Mouse (Mus musculus): ENCODE measurements around the gene Gpr26. TPM values are rescaled to one million over a fixed set of nuclear protein-coding genes. Genes with fewer than 3 reads are reported as not detected.

Gene Gpr26
- total and polyA plus RNA-seq, 3 experiments = not detected

DNA sequence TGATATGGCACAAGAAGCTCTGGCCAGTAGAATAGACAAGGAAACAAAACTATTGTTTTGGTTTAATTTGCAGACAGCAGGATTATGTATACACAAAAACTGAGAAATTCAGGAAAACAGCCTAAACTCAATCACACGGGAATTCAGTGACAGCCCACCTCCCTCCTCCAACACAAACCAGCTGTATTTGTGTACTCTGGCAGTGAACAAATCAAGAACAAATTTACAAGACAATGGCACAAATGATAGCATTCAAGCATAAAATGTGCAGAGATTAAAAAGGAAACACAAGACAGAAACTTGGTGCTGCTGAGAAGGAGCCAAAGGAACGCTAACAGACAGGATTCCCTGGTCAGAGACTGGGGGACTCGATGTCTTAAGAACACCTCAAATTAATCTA, 12.9 kb upstream of the Gpr26 start:
- DNase-seq (ENCODE audit: extremely low read depth) = no peak
- H3K4me2 ChIP-seq (ENCODE audit: insufficient read depth, low read depth, poor library complexity, severe bottlenecking) = no peak overlapping the region
- dilution Hi-C loops (cut with MboI; ENCODE audit: extremely low pct_ligation_motif_present, extremely low pct_unique_long_range_greater_than_20kb, low sequenced_read_pairs) = no loop called here
- no peaks in the 10 kb centered on the region for H3K4me1 ChIP-seq (ENCODE audit: control insufficient read depth in 1 of 2, insufficient read depth in 2 of 2)
- H3K4me3 ChIP-seq (replicated peaks in 1 of 3; ENCODE audit: low read depth in 2 of 3, low read length in 2 of 3, poor library complexity in 1 of 3) = no peak overlapping the region
- H3K36me3 ChIP-seq (replicated peaks in 1 of 2; ENCODE audit: control insufficient read depth in 1 of 2, insufficient read depth in 1 of 2, low read length in 1 of 2) = no peaks in the 10 kb centered on the region
- H3K27ac ChIP-seq (ENCODE audit: insufficient read depth, low read depth) = no peak overlapping the region
- H3K27me3 ChIP-seq (replicated peaks) = peaks cover 74% of the 10 kb centered on the region
- no peak for TF ChIP-seq ZNF384 (IDR thresholded peaks at IDR 0.05; ENCODE audit: low read depth, low read length)
- TF ChIP-seq ELF1 (IDR thresholded peaks at IDR 0.05; ENCODE audit: low read depth, low read length) = no peak
- TF ChIP-seq MAFK (IDR thresholded peaks at IDR 0.05; ENCODE audit: insufficient replicate concordance, low read length) = no peak
- no peak for TF ChIP-seq KAT2A (IDR thresholded peaks at IDR 0.05; ENCODE audit: insufficient replicate concordance, low read length)
- no peak for TF ChIP-seq JUND (conservative IDR thresholded peaks at IDR 0.05; ENCODE audit: low read depth, low read length)
- TF ChIP-seq SIN3A (IDR thresholded peaks at IDR 0.05; ENCODE audit: low read length) = no peak
- TF ChIP-seq ZMIZ1 (IDR thresholded peaks at IDR 0.05; ENCODE audit: low read depth, low read length) = no peak
- no peak for TF ChIP-seq GABPA (IDR thresholded peaks at IDR 0.05; ENCODE audit: insufficient replicate concordance, low read depth, low read length)
- no peak for TF ChIP-seq E2F4 (IDR thresholded peaks at IDR 0.05; ENCODE audit: insufficient replicate concordance, low read depth, low read length)
- TF ChIP-seq CTCF (conservative IDR thresholded peaks at IDR 0.05 in 1 of 2, IDR thresholded peaks at IDR 0.05 in 1 of 2; ENCODE audit: low read depth in 2 of 2, low read length in 2 of 2) = no peak
- TF ChIP-seq MEF2A (IDR thresholded peaks at IDR 0.05; ENCODE audit: borderline replicate concordance, low read depth, low read length) = no peak
- no peak for TF ChIP-seq RCOR1 (conservative IDR thresholded peaks at IDR 0.05; ENCODE audit: low read depth, low read length)
- TF ChIP-seq TBP (conservative IDR thresholded peaks at IDR 0.05; ENCODE audit: low read depth, low read length) = no peak
- TF ChIP-seq BHLHE40 (IDR thresholded peaks at IDR 0.05; ENCODE audit: low read depth, low read length) = no peak
- no peak for TF ChIP-seq USF2 (conservative IDR thresholded peaks at IDR 0.05; ENCODE audit: low read depth, low read length)
- TF ChIP-seq POLR2A (IDR thresholded peaks at IDR 0.05; ENCODE audit: low read depth, low read length) = no peak
- TF ChIP-seq MXI1 (IDR thresholded peaks at IDR 0.05; ENCODE audit: low read depth, low read length) = no peak
- no peak for TF ChIP-seq ZKSCAN1 (IDR thresholded peaks at IDR 0.05; ENCODE audit: borderline replicate concordance, low read depth, low read length)
- no peak for TF ChIP-seq NELFE (IDR thresholded peaks at IDR 0.05; ENCODE audit: low read depth, low read length)
- TF ChIP-seq MAZ (IDR thresholded peaks at IDR 0.05; ENCODE audit: low read depth, low read length) = no peak
- no peak overlapping the region for H3K9ac ChIP-seq (ENCODE audit: insufficient read depth, low read depth)
- H3K9me3 ChIP-seq (replicated peaks; ENCODE audit: low read length) = no peaks in the 10 kb centered on the region
- in situ Hi-C loops (cut with MboI; ENCODE audit: low pct_ligation_motif_present, low pct_unique_long_range_greater_than_20kb, low sequenced_read_pairs) = no loop called here
- no peaks in the 10 kb centered on the region for H3K79me2 ChIP-seq (replicated peaks; ENCODE audit: control insufficient read depth, extremely low read depth, insufficient read depth, poor library complexity, severe bottlenecking)

DNA sequence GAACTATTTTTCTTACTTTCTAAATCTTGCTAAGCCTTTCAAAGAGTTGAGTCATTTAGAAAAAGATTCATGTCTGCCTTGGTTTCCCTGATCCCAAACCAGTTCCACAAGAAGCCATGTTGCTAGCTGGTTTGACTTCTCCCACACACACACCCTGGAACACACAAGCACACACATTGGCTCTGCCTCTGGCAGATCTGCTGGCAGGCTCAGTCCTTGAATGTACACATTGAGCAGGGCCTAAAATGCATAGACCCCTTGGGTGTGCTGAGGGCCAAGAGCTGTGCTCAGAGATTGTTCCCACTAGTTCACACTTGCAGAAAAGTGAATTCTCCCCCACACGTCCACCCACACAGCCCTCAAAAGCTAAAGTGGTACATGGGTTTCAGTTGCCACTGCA, 7.6 kb upstream of the Gpr26 start:
- H3K36me3 ChIP-seq (replicated peaks in 1 of 2; ENCODE audit: control insufficient read depth in 1 of 2, insufficient read depth in 1 of 2, low read length in 1 of 2) = no peaks in the 10 kb centered on the region
- no peaks in the 10 kb centered on the region for H3K9me3 ChIP-seq (replicated peaks; ENCODE audit: low read length)
- TF ChIP-seq JUN (IDR thresholded peaks at IDR 0.05; ENCODE audit: insufficient read depth, low read depth, low read length) (no peak), IRF4 (IDR thresholded peaks at IDR 0.05; ENCODE audit: low read depth, low read length) (no peak), HCFC1 (IDR thresholded peaks at IDR 0.05; ENCODE audit: low read depth, low read length) (no peak), NRF1 (IDR thresholded peaks at IDR 0.05; ENCODE audit: low read depth, low read length) (no peak), TBP (conservative IDR thresholded peaks at IDR 0.05; ENCODE audit: low read depth, low read length) (no peak), SIN3A (IDR thresholded peaks at IDR 0.05; ENCODE audit: low read length) (no peak), RCOR1 (conservative IDR thresholded peaks at IDR 0.05; ENCODE audit: low read depth, low read length) (no peak), MAX (IDR thresholded peaks at IDR 0.05; ENCODE audit: low read length) (no peak), BHLHE40 (IDR thresholded peaks at IDR 0.05; ENCODE audit: low read depth, low read length) (no peak), POLR2A (IDR thresholded peaks at IDR 0.05; ENCODE audit: low read depth, low read length) (no peak), ZKSCAN1 (IDR thresholded peaks at IDR 0.05; ENCODE audit: borderline replicate concordance, low read depth, low read length) (no peak), MAZ (IDR thresholded peaks at IDR 0.05; ENCODE audit: low read depth, low read length) (no peak), ZNF384 (IDR thresholded peaks at IDR 0.05; ENCODE audit: low read depth, low read length) (no peak), MXI1 (IDR thresholded peaks at IDR 0.05; ENCODE audit: low read depth, low read length) (no peak), PAX5 (IDR thresholded peaks at IDR 0.05; ENCODE audit: low read length) (no peak), JUND (conservative IDR thresholded peaks at IDR 0.05; ENCODE audit: low read depth, low read length) (no peak), ETS1 (conservative IDR thresholded peaks at IDR 0.05; ENCODE audit: low read depth, low read length) (no peak), ZMIZ1 (IDR thresholded peaks at IDR 0.05; ENCODE audit: low read depth, low read length) (no peak), KAT2A (IDR thresholded peaks at IDR 0.05; ENCODE audit: insufficient replicate concordance, low read length) (no peak), SMC3 (IDR thresholded peaks at IDR 0.05; ENCODE audit: low read depth, low read length) (no peak)
- dilution Hi-C loops (cut with MboI; ENCODE audit: extremely low pct_ligation_motif_present, extremely low pct_unique_long_range_greater_than_20kb, low sequenced_read_pairs) (no loop called here), in situ Hi-C loops (cut with MboI; ENCODE audit: low pct_ligation_motif_present, low pct_unique_long_range_greater_than_20kb, low sequenced_read_pairs) (no loop called here)
- no peak for DNase-seq (ENCODE audit: extremely low read depth)
- no peak overlapping the region for H3K9ac ChIP-seq (ENCODE audit: insufficient read depth, low read depth)
- H3K79me2 ChIP-seq (replicated peaks; ENCODE audit: control insufficient read depth, extremely low read depth, insufficient read depth, poor library complexity, severe bottlenecking) = no peaks in the 10 kb centered on the region
- H3K27ac ChIP-seq (ENCODE audit: insufficient read depth, low read depth) = no peak overlapping the region
- H3K27me3 ChIP-seq (replicated peaks) = peaks cover 27% of the 10 kb centered on the region
- H3K4me1 ChIP-seq (ENCODE audit: control insufficient read depth in 1 of 2, insufficient read depth in 2 of 2) = no peaks in the 10 kb centered on the region
- no peak overlapping the region for H3K4me2 ChIP-seq (ENCODE audit: insufficient read depth, low read depth, poor library complexity, severe bottlenecking)
- no peak overlapping the region for H3K4me3 ChIP-seq (replicated peaks in 1 of 3; ENCODE audit: low read depth in 2 of 3, low read length in 2 of 3, poor library complexity in 1 of 3)

All from CH12.LX (cell line).